Mouse (Mus musculus): ENCODE results near the gene Tmem258.

GRCm38 (mm10) chr19:10170466-10170865 lies 33.3 kb upstream of the Tmem258 start:
- TF ChIP-seq ZNF384 (IDR thresholded peaks at IDR 0.05; ENCODE audit: low read depth, low read length) (no peak), GATA1 (IDR thresholded peaks at IDR 0.05; ENCODE audit: low read depth, low read length) (no peak), CTCF (IDR thresholded peaks at IDR 0.05 in 2 of 3, conservative IDR thresholded peaks at IDR 0.05 in 1 of 3; ENCODE audit: control insufficient read depth in 1 of 3, insufficient read depth in 1 of 3, low read depth in 2 of 3, low read length in 3 of 3, poor library complexity in 1 of 3, severe bottlenecking in 1 of 3) (no peak), EP300 (IDR thresholded peaks at IDR 0.05; ENCODE audit: low read depth in 1 of 2, low read length in 2 of 2) (no peak), JUND (IDR thresholded peaks at IDR 0.05; ENCODE audit: low read depth, low read length) (no peak), USF1 (IDR thresholded peaks at IDR 0.05; ENCODE audit: low read depth, low read length) (no peak), POLR2A (IDR thresholded peaks at IDR 0.05; ENCODE audit: control insufficient read depth in 1 of 2, insufficient read depth in 1 of 2, low read depth in 1 of 2, low read length in 2 of 2, poor library complexity in 1 of 2) (no peak), TCF12 (IDR thresholded peaks at IDR 0.05; ENCODE audit: low read depth, low read length) (no peak), TAL1 (IDR thresholded peaks at IDR 0.05; ENCODE audit: low read length) (no peak)
